Mouse (Mus musculus) liver, embryonic 16.5 days (tissue): ENCODE data around the gene Gm20431. TPM values are rescaled to one million over a fixed set of nuclear protein-coding genes. Genes with fewer than 3 reads are reported as not detected.
A peak's percentile ranks its signal among the peaks of the same experiment; 100 is the strongest.

Source experiments
- ATAC-seq: fragments of 200-750 bp; cut with Nextera tagmentation; 2 replicates; pipeline ENCODE4 v1.8.0; 2017; ENCODE audit warnings: low read depth, mild to moderate bottlenecking, moderate number of reproducible peaks, moderate library complexity
- H3K27ac ChIP-seq: fragments of 300-500 bp; sonication (generic); 2 replicates; pipeline ENCODE4 v1.5.1; 2014; ENCODE audit warnings: mild to moderate bottlenecking, low read length
- H3K27me3 ChIP-seq: fragments of 300-500 bp; sonication (generic); 2 replicates; pipeline ENCODE4 v1.6.1; 2014; ENCODE audit warnings: low read depth, low read length, mixed read lengths; ENCODE audit not compliant: control insufficient read depth, insufficient read depth
- H3K36me3 ChIP-seq: fragments of 300-500 bp; sonication (generic); 2 replicates; pipeline ENCODE4 v1.6.1; 2014; ENCODE audit warnings: mild to moderate bottlenecking; ENCODE audit not compliant: control insufficient read depth, insufficient read depth
- H3K4me1 ChIP-seq: fragments of 300-500 bp; sonication (generic); 2 replicates; pipeline ENCODE4 v1.6.1; 2014; ENCODE audit warnings: low read depth, low read length, mixed read lengths; ENCODE audit not compliant: control insufficient read depth
- H3K4me2 ChIP-seq: fragments of 300-500 bp; sonication (generic); 2 replicates; pipeline ENCODE4 v1.6.1; 2014; ENCODE audit warnings: low read depth, low read length, mixed read lengths
- H3K4me3 ChIP-seq: fragments of 300-500 bp; sonication (generic); 2 replicates; pipeline ENCODE4 v1.5.1; 2014; ENCODE audit warnings: low read depth, mild to moderate bottlenecking, low read length
- H3K9ac ChIP-seq: fragments of 300-500 bp; sonication (generic); 2 replicates; pipeline ENCODE4 v1.6.1; 2014; ENCODE audit warnings: low read depth, low read length
- H3K9me3 ChIP-seq: fragments of 300-500 bp; sonication (generic); replicated peaks from 2 replicates; pipeline ENCODE4 v1.6.1; 2016; ENCODE audit warnings: low read length; ENCODE audit not compliant: control insufficient read depth
- WGBS: fragments of 180-500 bp; shearing (Covaris S2); extraction: QIAGEN DNeasy Blood & Tissue Kit; methylation state at CpG from one replicate; pipeline ENCODE4 v1.1.7; 2014; ENCODE audit not compliant: insufficient replicate concordance; 5-methylcytosine and 5-hydroxymethylcytosine counted together
- polyA plus RNA-seq: library from polyadenylated mRNA; unstranded; fragments of >200 nt; fragmentation: Nextera tagmentation; extraction: Ambion mirVana; gene quantifications from 2 replicates; pipeline ENCODE4 v1.2.1, GENCODE M21; 2015

Gm20431 gene
- polyA plus RNA-seq, 1 experiment from 2014 or later = not detected

DNA sequence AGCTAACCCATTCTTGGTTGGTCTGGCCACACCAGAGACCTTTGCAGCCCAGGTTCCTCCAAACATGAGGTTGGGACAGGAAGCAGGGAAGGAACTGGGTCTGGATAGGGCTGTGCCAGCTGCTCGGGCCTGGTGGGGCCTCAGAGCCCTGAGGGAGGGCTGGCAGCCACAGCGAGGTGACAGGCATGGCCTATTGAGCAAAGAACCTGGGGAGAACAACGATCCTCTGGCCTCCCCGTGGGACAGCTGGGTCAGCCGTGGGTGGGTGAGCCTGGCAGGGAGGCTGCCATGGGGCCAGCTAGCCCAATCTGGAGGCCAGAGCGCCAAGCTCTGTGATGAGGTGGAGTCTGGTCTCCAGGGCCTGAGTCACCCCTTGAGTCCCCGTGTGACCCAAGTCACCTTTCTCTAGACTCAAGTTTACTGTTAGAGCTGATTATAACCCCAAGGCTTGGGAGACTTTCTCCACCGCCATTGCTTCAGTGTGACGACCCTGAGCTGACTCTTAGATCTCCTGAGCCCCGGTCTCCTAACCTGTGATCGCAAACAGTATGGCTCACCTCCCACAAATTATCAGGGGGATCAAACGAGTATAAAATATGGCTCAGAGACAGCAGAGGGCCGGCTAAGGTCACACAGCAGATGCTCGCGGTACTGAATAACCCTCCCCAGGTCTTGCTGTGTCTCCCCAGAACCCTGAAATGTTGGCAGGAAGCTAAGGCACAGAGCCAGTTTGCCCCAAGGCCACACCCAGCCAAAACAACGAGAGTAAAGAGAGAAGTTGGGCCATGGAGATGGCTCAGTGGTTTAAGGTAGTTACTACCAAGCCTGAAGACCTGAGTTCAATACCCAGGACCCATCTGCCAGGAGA is 25.3 kb upstream of the Gm20431 start:
- WGBS = 57% methylated on average over 16 of the region's 16 CpGs
- no peak overlapping the region for H3K4me3 ChIP-seq
- no peak overlapping the region; the same call in 1 of the 2 replicates for H3K27ac ChIP-seq
- no peak overlapping the region for H3K4me2 ChIP-seq
- no peaks in the 10 kb centered on the region for H3K9me3 ChIP-seq
- ATAC-seq = no peak
- H3K9ac ChIP-seq = no peak overlapping the region
- peaks cover 22% of the 10 kb centered on the region for H3K4me1 ChIP-seq
- H3K36me3 ChIP-seq = no peaks in the 10 kb centered on the region
- H3K27me3 ChIP-seq = peaks cover 29% of the 10 kb centered on the region

DNA sequence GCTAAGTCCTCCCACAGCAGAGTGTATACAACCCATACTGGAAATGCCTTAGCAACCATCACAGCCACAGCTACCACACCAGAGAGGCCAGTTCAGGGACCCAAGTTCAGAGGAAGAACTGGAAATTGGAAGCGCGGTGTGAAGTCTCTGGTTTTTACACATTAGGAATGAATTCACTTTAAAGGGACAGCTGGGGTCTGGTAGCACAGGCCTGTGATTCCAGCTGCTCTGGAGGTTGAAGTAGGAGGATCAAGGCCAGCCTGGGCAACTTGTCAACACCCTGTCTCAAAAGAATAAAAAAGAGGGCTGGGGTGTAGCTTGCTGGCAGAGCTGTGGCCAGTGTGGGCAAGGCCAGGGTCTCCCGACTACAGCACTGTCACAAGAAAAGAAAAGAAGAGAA is 24.6 kb upstream of the Gm20431 start:
- no peak for ATAC-seq
- Histone ChIP-seq H3K27ac (no peak overlapping the region), H3K9ac (no peak overlapping the region)

DNA sequence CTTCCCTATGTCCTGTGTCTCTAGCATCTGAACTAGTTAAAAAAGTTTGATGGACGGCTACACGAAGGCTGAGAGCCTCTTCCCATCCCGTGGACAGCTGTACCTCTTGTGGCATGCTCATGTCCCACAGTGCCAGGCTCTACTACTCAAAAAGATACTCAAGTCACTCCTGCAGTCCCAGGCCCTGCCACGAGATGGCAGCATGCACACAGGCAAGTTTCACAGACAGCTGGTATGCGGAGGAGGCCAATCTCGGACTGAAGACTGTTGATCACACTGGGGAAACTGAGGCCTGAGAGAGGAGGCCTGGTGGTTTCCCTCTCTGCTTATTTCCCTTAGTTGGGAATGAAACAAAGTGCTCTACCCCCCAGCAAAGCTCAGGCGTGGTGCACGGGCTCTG is 23.8 kb upstream of the Gm20431 start:
- 11% methylated on average over 8 of the region's 8 CpGs for WGBS
- H3K4me3 ChIP-seq = no peak overlapping the region
- H3K27me3 ChIP-seq = peaks cover 20% of the 10 kb centered on the region
- no peaks in the 10 kb centered on the region for H3K9me3 ChIP-seq
- no peak for ATAC-seq
- peaks cover 19% of the 10 kb centered on the region for H3K4me1 ChIP-seq
- no peaks in the 10 kb centered on the region for H3K36me3 ChIP-seq
- no peak overlapping the region for H3K27ac ChIP-seq
- no peak overlapping the region for H3K9ac ChIP-seq
- no peak overlapping the region for H3K4me2 ChIP-seq

More for the DNA sequence above, 24.6 kb upstream of the Gm20431 start:
- no peaks in the 10 kb centered on the region for H3K9me3 ChIP-seq
- WGBS = 61% methylated on average over 3 of the region's 3 CpGs
- no peaks in the 10 kb centered on the region for H3K36me3 ChIP-seq
- H3K27me3 ChIP-seq = peaks cover 27% of the 10 kb centered on the region
- no peak overlapping the region for H3K4me2 ChIP-seq
- peaks cover 19% of the 10 kb centered on the region for H3K4me1 ChIP-seq
- H3K4me3 ChIP-seq = no peak overlapping the region

DNA sequence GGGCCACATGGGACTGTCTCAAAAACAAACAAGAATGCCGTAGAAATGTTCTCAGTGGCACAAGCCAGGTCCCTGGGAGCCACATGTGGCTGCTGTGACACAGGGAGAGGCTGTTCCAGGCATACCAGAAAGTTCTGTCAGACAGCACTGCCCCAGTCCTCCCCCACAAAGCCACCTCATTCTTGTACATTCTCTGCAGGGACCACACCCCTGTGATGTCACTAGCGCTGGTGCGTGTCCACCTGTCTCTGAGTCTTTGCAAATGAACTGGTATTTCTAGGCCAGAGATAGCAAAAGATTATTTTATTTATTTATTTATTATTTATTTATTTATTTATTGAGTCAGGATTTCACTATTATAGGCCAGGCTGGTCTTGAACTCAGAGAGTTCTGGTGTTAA is 22.4 kb upstream of the Gm20431 start:
- Histone ChIP-seq H3K27ac (0 out of 2 replicates have a peak overlapping the region, but pooled peaks have one; percentile 7), H3K9me3 (no peaks in the 10 kb centered on the region), H3K36me3 (no peaks in the 10 kb centered on the region), H3K9ac (no peak overlapping the region), H3K4me2 (no peak overlapping the region), H3K4me3 (no peak overlapping the region), H3K27me3 (peaks cover 6% of the 10 kb centered on the region), H3K4me1 (peaks cover 19% of the 10 kb centered on the region)
- ATAC-seq = no peak
- 72% methylated on average over 3 of the region's 3 CpGs for WGBS

DNA sequence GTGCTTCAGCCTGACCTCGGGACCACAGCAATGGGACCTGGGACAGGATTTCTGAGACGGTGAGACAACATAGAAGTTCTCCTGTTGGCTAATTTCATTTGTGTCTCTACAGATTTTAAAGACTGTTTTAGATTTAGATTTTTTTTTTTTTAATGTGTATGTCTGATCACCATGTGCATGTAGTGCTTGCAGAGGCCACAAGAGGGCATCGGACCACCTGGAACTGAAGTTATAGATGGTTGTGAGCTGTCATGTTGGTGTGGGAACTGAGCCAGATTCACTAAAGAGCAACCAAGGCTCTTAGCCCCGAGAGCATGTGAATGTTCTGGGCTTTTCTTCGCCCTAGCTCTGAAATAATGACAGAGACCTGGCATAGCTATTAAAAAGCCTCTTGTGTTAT is 19.4 kb upstream of the Gm20431 start:
- no peak overlapping the region for H3K27ac ChIP-seq
- H3K9ac ChIP-seq = no peak overlapping the region
- no peak overlapping the region for H3K4me3 ChIP-seq
- no peaks in the 10 kb centered on the region for H3K27me3 ChIP-seq
- peaks cover 4% of the 10 kb centered on the region for H3K4me1 ChIP-seq
- 32% methylated on average over 5 of the region's 5 CpGs for WGBS
- no peaks in the 10 kb centered on the region for H3K36me3 ChIP-seq
- no peak for ATAC-seq
- H3K4me2 ChIP-seq = no peak overlapping the region
- H3K9me3 ChIP-seq = no peaks in the 10 kb centered on the region

DNA sequence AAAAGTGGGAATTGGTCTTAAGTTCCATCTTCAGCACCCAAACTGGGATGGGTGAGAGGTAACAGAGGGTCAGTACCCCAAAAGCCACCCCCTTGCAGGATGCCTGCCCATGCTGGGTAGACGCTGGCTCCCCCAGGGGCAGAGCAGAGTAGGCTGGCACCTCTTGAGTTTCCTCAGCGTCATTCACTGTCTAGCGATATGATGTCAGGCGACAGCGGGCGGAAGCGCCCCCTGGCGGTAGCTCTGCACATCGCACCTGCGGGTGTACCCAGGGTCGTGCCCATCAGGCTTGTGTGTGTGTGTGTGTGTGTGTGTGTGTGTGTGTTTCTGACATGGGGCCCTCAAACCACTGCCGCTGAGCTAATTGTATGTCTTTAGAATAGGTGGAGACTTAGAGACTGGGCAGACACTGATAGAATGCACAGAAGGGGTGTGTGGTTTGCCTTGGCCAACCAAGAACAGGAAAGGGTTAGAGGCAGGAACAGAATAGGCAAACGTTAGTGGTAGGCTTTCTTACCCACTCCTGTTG is 18.7 kb upstream of the Gm20431 start:
- no peaks in the 10 kb centered on the region for H3K9me3 ChIP-seq
- peaks cover 4% of the 10 kb centered on the region for H3K4me1 ChIP-seq
- 0% methylated on average over 13 of the region's 13 CpGs for WGBS

DNA sequence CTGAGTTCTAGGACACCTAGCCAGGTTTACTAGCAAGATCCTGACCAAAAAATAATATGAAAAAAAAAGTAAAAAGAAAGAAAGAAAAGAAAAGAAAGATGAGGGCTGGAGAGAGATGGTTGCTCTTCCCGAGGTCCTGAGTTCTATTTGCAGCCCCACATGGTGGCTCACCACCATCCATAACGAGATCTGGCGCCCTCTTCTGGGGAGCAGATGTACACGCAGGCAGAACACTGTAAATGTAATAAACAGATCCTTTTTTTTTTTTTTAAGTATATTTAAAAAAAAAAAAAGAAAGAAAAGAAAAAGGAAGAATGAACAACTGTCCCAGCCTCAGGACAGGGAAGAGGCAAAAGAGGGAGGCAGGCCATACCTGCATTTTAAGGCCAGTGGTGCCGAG is 17.3 kb upstream of the Gm20431 start:
- Histone ChIP-seq H3K27me3 (no peaks in the 10 kb centered on the region), H3K27ac (no peak overlapping the region), H3K4me2 (no peak overlapping the region), H3K4me3 (no peak overlapping the region), H3K9me3 (no peaks in the 10 kb centered on the region), H3K36me3 (no peaks in the 10 kb centered on the region), H3K4me1 (peaks cover 4% of the 10 kb centered on the region), H3K9ac (no peak overlapping the region)
- 45% methylated on average over 5 of the region's 5 CpGs for WGBS
- no peak for ATAC-seq

More for the DNA sequence above, 18.7 kb upstream of the Gm20431 start:
- H3K27ac ChIP-seq = no peak overlapping the region
- H3K4me3 ChIP-seq = no peak overlapping the region
- no peaks in the 10 kb centered on the region for H3K36me3 ChIP-seq
- H3K9ac ChIP-seq = no peak overlapping the region
- H3K27me3 ChIP-seq = no peaks in the 10 kb centered on the region
- no peak overlapping the region for H3K4me2 ChIP-seq
- ATAC-seq = peak; percentile 74

DNA sequence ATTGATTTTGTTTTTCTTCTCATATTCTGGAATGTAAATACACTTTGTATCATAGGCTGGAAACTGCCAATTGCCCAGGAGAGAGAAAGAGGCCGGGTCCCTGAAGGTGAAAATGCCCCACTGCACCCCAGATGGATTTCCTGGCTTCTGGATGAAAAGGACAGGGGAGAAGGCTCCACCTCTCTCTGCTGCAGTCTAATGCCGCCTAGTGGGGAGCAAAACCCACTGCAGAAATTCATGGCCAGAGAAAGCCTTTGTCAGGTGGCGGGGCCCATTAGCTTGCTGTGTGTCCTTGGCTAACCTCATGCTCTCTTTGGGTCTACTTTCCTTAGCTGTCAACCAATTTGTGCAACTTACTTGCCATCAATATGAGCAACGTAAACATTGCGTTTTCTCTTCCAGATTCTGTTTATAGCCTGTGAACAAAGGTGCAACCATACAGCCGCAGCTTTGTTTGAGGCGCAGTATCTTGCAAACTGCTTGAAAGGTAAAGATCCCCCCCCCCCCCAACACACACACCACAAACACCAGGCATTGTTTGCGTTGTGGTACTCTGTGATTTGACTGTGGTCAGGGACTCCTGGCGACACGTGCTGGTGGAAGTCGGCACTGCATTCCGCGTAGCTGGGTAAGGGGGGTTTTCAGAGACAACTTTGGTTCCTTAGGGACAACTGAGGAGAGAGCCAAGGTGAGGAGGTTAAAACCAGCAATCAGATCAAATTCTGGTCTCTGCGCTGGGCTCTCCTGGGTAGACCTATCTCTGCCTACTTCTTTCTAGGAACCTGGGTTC is 14.0 kb upstream of the Gm20431 start:
- no peak overlapping the region for H3K4me3 ChIP-seq
- ATAC-seq = no peak
- WGBS = 30% methylated on average over 14 of the region's 14 CpGs

More for the DNA sequence above, 14.0 kb upstream of the Gm20431 start:
- Histone ChIP-seq H3K36me3 (no peaks in the 10 kb centered on the region), H3K27ac (no peak overlapping the region), H3K9me3 (no peaks in the 10 kb centered on the region), H3K4me1 (peaks cover 30% of the 10 kb centered on the region), H3K4me2 (no peak overlapping the region), H3K27me3 (no peaks in the 10 kb centered on the region), H3K9ac (no peak overlapping the region)
